Mouse (Mus musculus) intestine, postnatal 0 days (tissue): ENCODE results near the gene Ankrd6. TPM values are rescaled to one million over a fixed set of nuclear protein-coding genes. Genes with fewer than 3 reads are reported as not detected.

Experiments
- ATAC-seq: fragments of 200-750 bp; cut with Nextera tagmentation; 2 replicates; pipeline ENCODE4 v1.8.0; 2017; ENCODE audit warnings: mild to moderate bottlenecking, moderate TSS enrichment, moderate library complexity
- H3K27ac ChIP-seq: fragments of 300-500 bp; sonication (generic); 2 replicates; pipeline ENCODE4 v1.5.1; 2014; ENCODE audit warnings: mild to moderate bottlenecking, low read depth, low read length, moderate library complexity
- H3K27me3 ChIP-seq: fragments of 300-500 bp; sonication (generic); replicated peaks from 2 replicates; pipeline ENCODE4 v1.6.1; 2014; ENCODE audit warnings: low read length, mixed read lengths; ENCODE audit not compliant: control insufficient read depth, insufficient read depth
- H3K36me3 ChIP-seq: fragments of 300-500 bp; sonication (generic); 2 replicates; pipeline ENCODE4 v1.6.1; 2014; ENCODE audit warnings: mild to moderate bottlenecking, moderate library complexity; ENCODE audit not compliant: control insufficient read depth, insufficient read depth
- H3K4me1 ChIP-seq: fragments of 300-500 bp; sonication (generic); replicated peaks from 2 replicates; pipeline ENCODE4 v1.6.1; 2014; ENCODE audit warnings: antibody characterized with exemption, low read length, mixed read lengths; ENCODE audit not compliant: control insufficient read depth, insufficient read depth
- H3K4me2 ChIP-seq: fragments of 300-500 bp; sonication (generic); replicated peaks from 2 replicates; pipeline ENCODE4 v1.6.1; 2014; ENCODE audit warnings: low read depth, mild to moderate bottlenecking, moderate library complexity
- H3K4me3 ChIP-seq: fragments of 300-500 bp; sonication (generic); 2 replicates; pipeline ENCODE4 v1.5.1; 2014; ENCODE audit warnings: low read depth, low read length
- H3K9ac ChIP-seq: fragments of 300-500 bp; sonication (generic); 2 replicates; pipeline ENCODE4 v1.6.1; 2014; ENCODE audit warnings: mild to moderate bottlenecking, low read depth, low read length
- H3K9me3 ChIP-seq: fragments of 300-500 bp; sonication (generic); 2 replicates; pipeline ENCODE4 v1.6.1; 2016; ENCODE audit warnings: mixed run types; ENCODE audit not compliant: control insufficient read depth
- CTCF ChIP-seq: sonication (generic); IDR thresholded peaks from 2 replicates; pipeline ENCODE4 v1.5.1; 2016; ENCODE audit warnings: low read depth, mild to moderate bottlenecking, control low read depth, antibody characterized with exemption, moderate library complexity
- WGBS: fragments of 180-500 bp; shearing (Covaris S2); extraction: QIAGEN DNeasy Blood & Tissue Kit; methylation state at CpG from one replicate; pipeline ENCODE4 v1.1.7; 2014; 5-methylcytosine and 5-hydroxymethylcytosine counted together
- polyA plus RNA-seq: library from polyadenylated mRNA; unstranded; fragments of >200 nt; fragmentation: Nextera tagmentation; extraction: Ambion mirVana; gene quantifications from 2 replicates; pipeline ENCODE4 v1.2.1, GENCODE M21; 2015

Ankrd6 gene
- polyA plus RNA-seq, 1 experiment from 2014 or later, result 1.3 TPM

DNA sequence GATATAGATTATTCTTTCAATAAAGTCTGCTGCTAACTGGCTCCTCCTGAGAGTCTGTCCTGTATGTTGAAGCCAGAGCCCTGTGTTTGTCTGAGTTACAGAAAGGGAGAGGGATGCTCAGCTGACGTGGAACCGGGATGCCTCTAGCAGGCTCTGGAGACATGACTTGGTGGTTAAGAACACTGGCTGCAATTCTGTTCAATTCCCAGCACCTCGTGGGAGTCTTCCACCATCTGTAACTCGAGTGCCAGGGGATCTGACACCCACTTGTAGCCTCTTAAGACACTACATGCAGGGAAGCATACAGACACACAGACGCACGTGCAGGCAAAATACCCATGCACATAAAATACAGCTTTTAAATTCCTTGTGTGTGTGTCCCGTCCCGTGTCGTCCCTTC, 95.1 kb downstream of the Ankrd6 start:
- H3K4me3 ChIP-seq, result no peak overlapping the region
- H3K27me3 ChIP-seq, result no peaks in the 10 kb centered on the region
- H3K36me3 ChIP-seq, result no peaks in the 10 kb centered on the region
- H3K9me3 ChIP-seq, result no peaks in the 10 kb centered on the region
- no peaks in the 10 kb centered on the region for H3K4me1 ChIP-seq
- TF ChIP-seq CTCF, result no peak
- no peak overlapping the region for H3K27ac ChIP-seq
- H3K4me2 ChIP-seq, result no peak overlapping the region
- no peak overlapping the region for H3K9ac ChIP-seq
- 78% methylated on average over 9 of the region's 9 CpGs for WGBS
- no peak for ATAC-seq

GRCm38 (mm10) chr4:32854956-32855355, 95.7 kb downstream of the Ankrd6 start:
- WGBS, result 85% methylated on average over 4 of the region's 4 CpGs
- Histone ChIP-seq H3K4me1 (no peaks in the 10 kb centered on the region), H3K27me3 (no peaks in the 10 kb centered on the region), H3K9me3 (no peaks in the 10 kb centered on the region), H3K4me3 (no peak overlapping the region), H3K27ac (no peak overlapping the region), H3K9ac (no peak overlapping the region), H3K36me3 (no peaks in the 10 kb centered on the region), H3K4me2 (no peak overlapping the region)
- TF ChIP-seq CTCF, result no peak
- ATAC-seq, result no peak

GRCm38 (mm10) chr4:32853609-32854188, 96.9 kb downstream of the Ankrd6 start:
- TF ChIP-seq CTCF, result no peak
- WGBS, result 76% methylated on average over 5 of the region's 5 CpGs

DNA sequence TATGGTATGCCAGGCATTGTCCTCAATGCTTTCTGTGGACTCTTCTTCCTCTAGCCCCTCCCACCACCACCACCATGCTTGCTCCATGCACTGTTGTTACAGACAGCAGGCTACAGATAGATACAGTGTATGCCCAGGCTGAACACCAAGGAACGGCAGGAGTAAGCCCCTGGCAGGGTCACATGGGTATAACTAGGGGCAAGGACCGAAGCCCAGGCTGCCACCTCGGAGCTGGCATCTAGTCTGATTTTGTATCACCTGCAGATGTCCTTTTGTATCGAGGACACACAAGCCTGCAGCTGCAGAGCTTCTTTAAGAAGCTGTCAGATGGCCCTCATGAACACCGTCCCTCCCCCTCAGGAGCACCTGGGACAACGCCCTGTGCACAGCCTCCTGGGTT, 97.8 kb downstream of the Ankrd6 start:
- 81% methylated on average over 6 of the region's 6 CpGs for WGBS
- H3K4me2 ChIP-seq, result no peak overlapping the region
- no peak overlapping the region for H3K27ac ChIP-seq
- no peaks in the 10 kb centered on the region for H3K27me3 ChIP-seq
- TF ChIP-seq CTCF, result no peak
- no peak for ATAC-seq
- H3K4me1 ChIP-seq, result no peaks in the 10 kb centered on the region
- no peak overlapping the region for H3K9ac ChIP-seq
- H3K36me3 ChIP-seq, result no peaks in the 10 kb centered on the region
- no peaks in the 10 kb centered on the region for H3K9me3 ChIP-seq
- no peak overlapping the region for H3K4me3 ChIP-seq

More at GRCm38 (mm10) chr4:32853609-32854188, 96.9 kb downstream of the Ankrd6 start:
- Histone ChIP-seq H3K9me3 (no peaks in the 10 kb centered on the region), H3K4me3 (no peak overlapping the region), H3K27ac (no peak overlapping the region), H3K4me1 (no peaks in the 10 kb centered on the region), H3K9ac (no peak overlapping the region), H3K4me2 (no peak overlapping the region), H3K27me3 (no peaks in the 10 kb centered on the region), H3K36me3 (no peaks in the 10 kb centered on the region)
- ATAC-seq, result no peak

- no peak for TF ChIP-seq CTCF
- Histone ChIP-seq H3K36me3 (no peaks in the 10 kb centered on the region), H3K27me3 (no peaks in the 10 kb centered on the region), H3K27ac (no peak overlapping the region), H3K4me2 (no peak overlapping the region), H3K9ac (no peak overlapping the region), H3K4me3 (no peak overlapping the region), H3K4me1 (no peaks in the 10 kb centered on the region), H3K9me3 (no peaks in the 10 kb centered on the region)
- ATAC-seq, result no peak
- WGBS, result 89% methylated on average over 8 of the region's 8 CpGs
Measured at GRCm38 (mm10) chr4:32852294-32852693, 98.3 kb downstream of the Ankrd6 start.

DNA sequence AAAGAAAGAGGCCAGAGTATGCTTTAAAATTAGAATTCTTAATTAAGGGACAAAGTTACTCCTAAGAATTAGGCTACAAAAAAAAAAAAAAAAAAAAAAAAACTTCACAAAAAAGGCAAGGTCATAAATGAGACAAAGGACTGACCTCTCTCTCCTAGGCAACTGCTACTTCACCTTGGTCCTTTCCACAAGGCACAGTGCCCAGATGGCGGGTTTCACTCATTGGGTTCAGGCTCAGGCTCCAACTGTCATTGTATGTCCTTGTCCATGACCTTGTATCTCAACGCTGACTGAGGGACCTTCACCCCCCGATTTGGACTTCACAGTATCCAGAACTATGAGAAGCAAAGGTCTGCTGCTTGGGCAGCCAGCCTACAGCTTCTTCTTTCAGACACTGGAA, 112.2 kb downstream of the Ankrd6 start:
- ATAC-seq, result no peak
- no peak overlapping the region for H3K9ac ChIP-seq
- H3K27me3 ChIP-seq, result no peaks in the 10 kb centered on the region
- H3K4me3 ChIP-seq, result no peak overlapping the region
- no peak overlapping the region for H3K27ac ChIP-seq
- WGBS, result 86% methylated on average over 3 of the region's 3 CpGs
- H3K9me3 ChIP-seq, result no peaks in the 10 kb centered on the region
- no peak for TF ChIP-seq CTCF
- H3K4me1 ChIP-seq, result no peaks in the 10 kb centered on the region
- no peaks in the 10 kb centered on the region for H3K36me3 ChIP-seq
- no peak overlapping the region for H3K4me2 ChIP-seq

- H3K4me1 ChIP-seq, result no peaks in the 10 kb centered on the region
- no peak overlapping the region for H3K27ac ChIP-seq
- H3K27me3 ChIP-seq, result no peaks in the 10 kb centered on the region
- no peak overlapping the region for H3K9ac ChIP-seq
- no peak for ATAC-seq
- no peaks in the 10 kb centered on the region for H3K9me3 ChIP-seq
- H3K4me2 ChIP-seq, result no peak overlapping the region
- no peak for TF ChIP-seq CTCF
- no peak overlapping the region for H3K4me3 ChIP-seq
- no peaks in the 10 kb centered on the region for H3K36me3 ChIP-seq
- 90% methylated on average over 9 of the region's 9 CpGs for WGBS
Measured at GRCm38 (mm10) chr4:32836071-32836470, 114.6 kb downstream of the Ankrd6 start.
